Mouse (Mus musculus) cortical plate, adult 2 months (tissue): Measurements from ENCODE around the gene Rbm11.

Source experiments
- CTCF ChIP-seq: fragments of 200-500 bp; IDR thresholded peaks from 2 replicates; pipeline ENCODE4 v1.5.1; 2011; ENCODE audit warnings: mild to moderate bottlenecking, control low read depth, low read length; ENCODE audit not compliant: insufficient read depth; ENCODE audit errors: extremely low read depth
- POLR2A ChIP-seq: fragments of 200-500 bp; IDR thresholded peaks from 2 replicates; pipeline ENCODE4 v1.6.1; 2011; ENCODE audit warnings: mild to moderate bottlenecking, low read length, control low read depth; ENCODE audit not compliant: insufficient read depth; ENCODE audit errors: extremely low read depth

DNA sequence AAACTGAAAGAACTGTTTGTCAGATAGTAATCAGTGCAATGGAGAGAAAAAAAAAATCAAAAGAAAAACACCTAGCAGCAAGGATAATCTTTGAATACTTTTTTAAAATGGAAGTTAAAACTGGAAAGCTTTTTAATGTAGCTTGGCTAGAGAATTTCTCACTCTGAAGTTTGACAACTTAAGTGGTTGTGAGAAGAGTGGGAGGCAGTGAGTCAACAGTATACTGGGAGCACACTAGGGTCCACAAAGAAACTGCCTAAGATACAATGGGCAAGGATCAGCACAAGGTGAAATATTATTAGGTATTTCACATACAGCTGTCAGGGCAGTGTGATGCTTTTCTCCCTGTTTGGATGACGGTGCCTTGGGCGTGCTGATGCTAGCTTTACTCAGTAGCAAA, 29.7 kb upstream of the Rbm11 start:
- no peak for TF ChIP-seq CTCF
- no peak for TF ChIP-seq POLR2A
